Mouse (Mus musculus) stomach, postnatal 0 days (tissue): ENCODE measurements around the gene Ifnl2.

Experiments used
- CTCF ChIP-seq: IDR thresholded peaks from 2 replicates; pipeline ENCODE4 v1.5.1; 2016; ENCODE audit warnings: antibody characterized with exemption, low read depth, mild to moderate bottlenecking, moderate library complexity
- EP300 ChIP-seq: optimal IDR thresholded peaks from 2 replicates; pipeline ENCODE3; 2016; ENCODE audit warnings: antibody characterized with exemption

DNA sequence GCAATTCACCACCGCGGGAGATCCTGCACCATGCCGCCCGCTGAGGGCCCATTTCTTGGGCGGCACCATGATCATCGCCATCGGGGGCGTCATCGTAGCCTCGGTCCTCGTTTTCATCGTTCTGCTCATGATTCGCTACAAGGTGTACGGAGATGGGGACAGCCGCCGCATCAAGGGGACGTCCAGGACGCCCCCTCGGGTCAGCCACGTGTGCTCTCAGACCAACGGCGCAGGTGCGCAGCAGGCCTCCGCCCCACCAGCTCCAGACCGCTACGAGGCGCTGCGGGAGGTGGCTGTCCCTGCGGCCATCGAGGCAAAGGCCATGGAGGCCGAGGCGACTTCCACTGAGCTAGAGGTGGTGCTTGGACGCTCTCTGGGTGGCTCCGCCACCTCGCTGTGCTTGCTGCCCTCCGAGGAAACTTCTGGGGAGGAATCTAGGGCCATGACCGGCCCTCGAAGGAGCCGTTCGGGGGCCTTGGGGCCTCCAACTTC, 43.5 kb downstream of the Ifnl2 start:
- TF ChIP-seq CTCF (no peak; the same call in 1 of the 2 replicates), EP300 (no peak)
